Comparison of ENCODE assay signal across 13 mouse cellular contexts in the genomic region with DNA sequence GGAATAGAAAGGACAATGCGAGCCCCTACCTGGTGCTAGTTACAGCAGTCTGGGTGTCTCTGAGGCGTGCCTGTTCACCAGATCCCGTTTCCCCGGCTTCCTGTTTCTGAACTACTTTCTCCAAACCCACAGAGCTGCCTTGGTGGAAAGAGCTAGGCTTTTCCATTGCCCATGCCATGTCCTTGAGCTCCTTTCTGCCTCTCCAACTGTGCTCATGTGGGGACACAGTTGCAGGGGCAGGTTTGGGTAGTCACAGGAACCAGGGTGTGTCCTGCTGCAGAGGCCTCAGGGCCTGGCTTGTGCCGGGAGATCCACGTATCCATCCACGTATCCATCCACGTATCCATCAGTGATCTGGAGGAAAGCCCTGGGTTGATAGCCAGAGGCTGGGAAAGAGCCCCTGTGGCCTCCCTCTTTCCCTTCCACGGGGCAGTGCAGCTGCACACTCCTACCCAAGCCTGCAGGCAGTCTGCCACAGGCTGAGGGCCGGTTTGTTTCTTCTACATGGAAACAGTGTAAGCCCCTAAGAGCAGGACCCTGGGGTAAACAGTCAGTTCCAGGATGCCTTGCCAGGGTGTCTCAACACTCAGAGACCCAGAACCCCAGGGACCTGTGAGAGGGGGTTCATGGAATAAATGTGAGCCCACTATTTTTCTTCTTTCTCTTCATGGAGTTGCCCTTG. TPM values are rescaled to one million over a fixed set of nuclear protein-coding genes. Genes with fewer than 3 reads are reported as not detected.
DNase-seq lines count a peak whose midpoint lies in the region; ATAC-seq lines count a peak whose summit lies in the region.
"Had no signal": no experiment of that assay in that cellular context is flagged by ENCODE, and none has a peak within 500 bp of the region (broad histone marks: within the 10 kb centered on the region; RNA-seq: fewer than 3 reads in every experiment).

No protein-coding gene starts in this region.

- H3K36me3 ChIP-seq in midbrain, embryonic 16.5 days (ENCODE audit: control insufficient read depth, insufficient read depth, low read length) = no peaks in the 10 kb centered on the region
- no peaks in the 10 kb centered on the region for H3K36me3 ChIP-seq in midbrain, embryonic 11.5 days (ENCODE audit: control insufficient read depth, insufficient read depth, low read length)
- no peaks in the 10 kb centered on the region for H3K36me3 ChIP-seq in heart, embryonic 14.5 days (ENCODE audit: control insufficient read depth, insufficient read depth, low read length)
- peaks cover 3% of the 10 kb centered on the region; the same call in 1 of the 2 replicates for H3K36me3 ChIP-seq in neural tube, embryonic 15.5 days

- 0 out of 2 replicates have a peak overlapping the region, but pooled peaks have one; percentile 20 for H3K9ac ChIP-seq in midbrain, embryonic 16.5 days (ENCODE audit: low read depth, low read length)
- no peak overlapping the region for H3K9ac ChIP-seq in midbrain, embryonic 11.5 days (ENCODE audit: low read length)
- peak overlapping the region; percentile 70 for H3K9ac ChIP-seq in heart, embryonic 14.5 days (ENCODE audit: low read length)
- H3K9ac ChIP-seq in neural tube, embryonic 15.5 days (replicated peaks) = no peak overlapping the region
- H3K9ac ChIP-seq: liver, embryonic 14.5 days; neural tube, embryonic 12.5 days had no signal

- peak; percentile 96 for DNase-seq in heart, adult 11 months
- no peak for DNase-seq in heart, adult 8-10 months (ENCODE audit: low spot score)
- no peak for DNase-seq in midbrain, embryonic 11.5 days (ENCODE audit: low spot score, missing footprints)
- no peak for DNase-seq in frontal cortex, postnatal 36 days (ENCODE audit: low spot score in 2 of 2)
- DNase-seq in cerebellum, postnatal 4 days (ENCODE audit: low spot score in 2 of 2) = no peak
- DNase-seq: cerebellum, adult 11-12 months; thymus, postnatal 36 days had no signal

- no peak overlapping the region for H3K4me3 ChIP-seq in midbrain, embryonic 16.5 days (ENCODE audit: low read depth, low read length)
- H3K4me3 ChIP-seq in midbrain, embryonic 11.5 days (ENCODE audit: low read depth, low read length) = no peak overlapping the region
- H3K4me3 ChIP-seq in heart, embryonic 14.5 days (ENCODE audit: control insufficient read depth in 1 of 2, insufficient read depth in 1 of 2, low read depth in 1 of 2, low read length in 2 of 2) = no peak overlapping the region
- H3K4me3 ChIP-seq in neural tube, embryonic 15.5 days (replicated peaks) = no peak overlapping the region
- H3K4me3 ChIP-seq: neural tube, embryonic 12.5 days had no signal

- WGBS in midbrain, embryonic 16.5 days = 79% methylated on average over 10 of the region's 10 CpGs
- 81% methylated on average over 10 of the region's 10 CpGs for WGBS in midbrain, embryonic 11.5 days
- 65% methylated on average over 10 of the region's 10 CpGs for WGBS in heart, embryonic 14.5 days
- 66% methylated on average over 10 of the region's 10 CpGs for WGBS in neural tube, embryonic 15.5 days

- peaks cover 21% of the 10 kb centered on the region for H3K4me1 ChIP-seq in midbrain, embryonic 16.5 days (ENCODE audit: control insufficient read depth, insufficient read depth, low read length)
- peaks cover 33% of the 10 kb centered on the region for H3K4me1 ChIP-seq in midbrain, embryonic 11.5 days (ENCODE audit: control insufficient read depth, insufficient read depth, low read length)
- H3K4me1 ChIP-seq in heart, embryonic 14.5 days (ENCODE audit: control insufficient read depth in 2 of 2, insufficient read depth in 2 of 2, low read length in 2 of 2) = peaks cover 43 to 51% of the 10 kb centered on the region in 2 experiments
- H3K4me1 ChIP-seq in neural tube, embryonic 15.5 days = peaks cover 42% of the 10 kb centered on the region

- peak overlapping the region; percentile 22; the same call in 1 of the 2 replicates for H3K27ac ChIP-seq in midbrain, embryonic 16.5 days (ENCODE audit: low read length)
- no peak overlapping the region for H3K27ac ChIP-seq in midbrain, embryonic 11.5 days (ENCODE audit: low read depth, low read length)
- peak overlapping the region; percentile 77 to 93 for H3K27ac ChIP-seq in heart, embryonic 14.5 days (replicated peaks in 1 of 2; ENCODE audit: control insufficient read depth in 1 of 2, insufficient read depth in 1 of 2, low read depth in 2 of 2, low read length in 2 of 2)
- peak overlapping the region; percentile 54 for H3K27ac ChIP-seq in neural tube, embryonic 15.5 days (replicated peaks)
- H3K27ac ChIP-seq: liver, embryonic 14.5 days; neural tube, embryonic 12.5 days had no signal

- H3K27me3 ChIP-seq in midbrain, embryonic 16.5 days (ENCODE audit: control insufficient read depth, insufficient read depth, low read depth, low read length) = no peaks in the 10 kb centered on the region; the same call in none of the 2 replicates
- 0 out of 2 replicates have a peak, but pooled peaks cover 2% of the 10 kb centered on the region for H3K27me3 ChIP-seq in midbrain, embryonic 11.5 days (ENCODE audit: control insufficient read depth, insufficient read depth, low read length)
- H3K27me3 ChIP-seq in heart, embryonic 14.5 days (ENCODE audit: control insufficient read depth, insufficient read depth, low read length) = peaks cover 6% of the 10 kb centered on the region; the same call in 1 of the 2 replicates
- H3K27me3 ChIP-seq in neural tube, embryonic 15.5 days (replicated peaks) = no peaks in the 10 kb centered on the region

- ATAC-seq in midbrain, embryonic 16.5 days = no peak
- no peak for ATAC-seq in midbrain, embryonic 11.5 days (ENCODE audit: low FRiP score)
- no peak for ATAC-seq in heart, embryonic 14.5 days (ENCODE audit: insufficient number of reproducible peaks, insufficient read depth, low FRiP score, low read depth)
- ATAC-seq in neural tube, embryonic 15.5 days (ENCODE audit: low FRiP score) = no peak

- H3K9me3 ChIP-seq in midbrain, embryonic 16.5 days (replicated peaks; ENCODE audit: control insufficient read depth, low read length, poor library complexity, severe bottlenecking) = no peaks in the 10 kb centered on the region
- H3K9me3 ChIP-seq in midbrain, embryonic 11.5 days (ENCODE audit: control insufficient read depth, low read length) = no peaks in the 10 kb centered on the region
- H3K9me3 ChIP-seq in heart, embryonic 14.5 days (ENCODE audit: control insufficient read depth, low read length) = no peaks in the 10 kb centered on the region
- H3K9me3 ChIP-seq in neural tube, embryonic 15.5 days (replicated peaks) = no peaks in the 10 kb centered on the region
- H3K9me3 ChIP-seq: G1E; neural tube, embryonic 12.5 days had no signal

- H3K4me2 ChIP-seq in midbrain, embryonic 16.5 days (ENCODE audit: low read length) = no peak overlapping the region
- no peak overlapping the region for H3K4me2 ChIP-seq in midbrain, embryonic 11.5 days
- H3K4me2 ChIP-seq in heart, embryonic 14.5 days (ENCODE audit: low read length) = peak overlapping the region; percentile 24
- H3K4me2 ChIP-seq in neural tube, embryonic 15.5 days = no peak overlapping the region
- H3K4me2 ChIP-seq: neural tube, embryonic 12.5 days had no signal

RNA-seq across cellular contexts. Expression of a gene that starts 38.4 kb away (rescaled TPM):
- 100 to 1,000 TPM; 301 to 345 (median 322) TPM for total RNA-seq in heart, adult 8-10 months (2022)
- polyA plus RNA-seq in midbrain, embryonic 16.5 days (2015; fragmentation: Nextera tagmentation; extraction: Ambion mirVana) = 65.4 and 66.9 TPM in 2 replicates
- polyA plus RNA-seq in midbrain, embryonic 11.5 days (2014; fragmentation: Nextera tagmentation; extraction: Ambion mirVana) = 88.8 TPM in 2 replicates
- 95.0 and 97.4 TPM in 2 replicates for polyA plus RNA-seq in heart, embryonic 14.5 days (2014; fragmentation: Nextera tagmentation; extraction: Ambion mirVana)
- 64.9 and 66.2 TPM in 2 replicates for polyA plus RNA-seq in neural tube, embryonic 15.5 days (2015; fragmentation: Nextera tagmentation; extraction: Ambion mirVana)

Comparison
In these comparisons a context has a peak if more than half of its experiments do, and no peak if none do; other contexts are left out.
1. H3K9ac ChIP-seq: peak in midbrain, embryonic 16.5 days (single experiment) and heart, embryonic 14.5 days (single experiment); none in midbrain, embryonic 11.5 days (single experiment) and neural tube, embryonic 15.5 days (single experiment).